Mouse (Mus musculus): ENCODE measurements around the gene Mcoln1. TPM values are rescaled to one million over a fixed set of nuclear protein-coding genes. Genes with fewer than 3 reads are reported as not detected.

Gene Mcoln1
- polyA plus RNA-seq, 1 experiment, result 154 TPM

DNA sequence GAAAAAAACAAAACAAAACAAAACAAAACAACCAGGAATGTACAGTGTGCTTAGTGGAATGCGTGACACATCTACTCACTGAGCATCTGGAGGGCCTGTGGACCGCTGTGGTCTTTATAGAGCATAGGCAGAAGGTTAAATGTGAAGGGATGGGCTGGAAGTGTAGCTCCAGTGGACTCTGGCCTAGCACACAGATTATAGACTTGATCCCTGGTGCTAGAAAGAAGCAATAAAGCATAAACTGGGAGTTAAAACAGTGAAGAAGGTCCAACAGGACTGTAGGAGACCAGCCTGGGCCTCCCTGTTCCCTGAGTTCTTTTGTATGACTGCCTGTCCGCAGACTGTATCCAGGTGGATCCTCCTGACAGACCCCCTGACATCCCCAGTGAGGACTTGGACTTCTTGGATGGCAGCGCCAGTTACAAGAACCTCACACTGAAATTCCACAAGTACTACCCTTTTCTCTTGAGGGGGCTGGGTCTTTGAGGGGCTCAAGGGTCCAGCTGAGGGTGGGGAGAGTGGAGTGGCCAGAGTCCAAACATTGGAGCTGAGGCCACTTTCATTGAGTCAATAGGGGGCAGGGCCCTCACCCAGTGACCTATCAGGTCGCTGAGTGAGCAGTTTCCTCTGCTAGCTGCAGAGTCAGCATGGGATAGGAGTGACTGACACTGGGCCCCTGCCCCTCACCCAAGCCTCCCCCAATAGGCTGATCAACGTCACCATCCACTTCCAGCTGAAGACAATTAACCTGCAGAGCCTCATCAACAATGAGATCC, 7.9 kb downstream of the Mcoln1 start:
- 87% methylated on average over 6 of the region's 6 CpGs for WGBS
- Histone ChIP-seq H3K4me1 (ENCODE audit: control insufficient read depth, insufficient read depth, low read length) (no peaks in the 10 kb centered on the region), H3K4me3 (replicated peaks; ENCODE audit: control insufficient read depth, low read depth, low read length) (no peak overlapping the region), H3K27ac (ENCODE audit: control insufficient read depth, insufficient read depth, low read depth, low read length, poor library complexity) (no peak overlapping the region)
- no peak for TF ChIP-seq CTCF (IDR thresholded peaks at IDR 0.05; ENCODE audit: control insufficient read depth, insufficient read depth, low read length)
- TF ChIP-seq POLR2A (IDR thresholded peaks at IDR 0.05; ENCODE audit: borderline replicate concordance, control insufficient read depth, low read depth, low read length), result no peak

DNA sequence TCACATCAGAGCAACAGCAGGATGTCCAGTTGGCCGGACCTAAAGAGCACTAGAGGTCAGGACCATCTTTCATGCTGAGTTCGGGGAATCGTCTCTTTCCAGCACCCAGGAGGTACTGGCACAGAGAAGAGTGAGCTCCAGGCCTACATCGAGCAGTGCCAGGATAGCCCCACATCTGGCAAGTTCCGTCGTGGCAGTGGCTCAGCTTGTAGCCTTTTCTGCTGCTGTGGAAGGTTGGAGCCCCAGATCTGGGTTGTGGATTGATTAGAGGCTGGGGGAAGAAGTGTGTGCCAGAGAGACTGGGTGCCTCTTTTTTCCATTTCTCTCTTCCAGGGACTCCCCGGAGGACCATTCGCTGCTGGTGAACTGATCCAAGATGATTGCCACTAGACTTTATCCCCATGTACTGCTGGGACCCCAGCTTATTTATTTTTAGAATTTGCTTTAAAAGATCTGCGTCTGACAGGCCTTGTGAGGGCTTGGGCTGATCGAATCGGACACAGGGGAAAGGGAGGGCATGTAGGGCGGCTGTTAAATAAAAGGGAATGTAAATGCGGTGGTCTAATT, 14.5 kb downstream of the Mcoln1 start:
- Histone ChIP-seq H3K4me1 (ENCODE audit: control insufficient read depth, insufficient read depth, low read length) (no peaks in the 10 kb centered on the region; the same call in 1 of the 2 replicates), H3K27ac (ENCODE audit: control insufficient read depth, insufficient read depth, low read depth, low read length, poor library complexity) (no peak overlapping the region; the same call in 1 of the 2 replicates), H3K4me3 (replicated peaks; ENCODE audit: control insufficient read depth, low read depth, low read length) (peak overlapping the region; percentile 80)
- TF ChIP-seq POLR2A (IDR thresholded peaks at IDR 0.05; ENCODE audit: borderline replicate concordance, control insufficient read depth, low read depth, low read length) (no peak), CTCF (IDR thresholded peaks at IDR 0.05; ENCODE audit: control insufficient read depth, insufficient read depth, low read length) (no peak)
- WGBS, result 43% methylated on average over 13 of the region's 13 CpGs

DNA sequence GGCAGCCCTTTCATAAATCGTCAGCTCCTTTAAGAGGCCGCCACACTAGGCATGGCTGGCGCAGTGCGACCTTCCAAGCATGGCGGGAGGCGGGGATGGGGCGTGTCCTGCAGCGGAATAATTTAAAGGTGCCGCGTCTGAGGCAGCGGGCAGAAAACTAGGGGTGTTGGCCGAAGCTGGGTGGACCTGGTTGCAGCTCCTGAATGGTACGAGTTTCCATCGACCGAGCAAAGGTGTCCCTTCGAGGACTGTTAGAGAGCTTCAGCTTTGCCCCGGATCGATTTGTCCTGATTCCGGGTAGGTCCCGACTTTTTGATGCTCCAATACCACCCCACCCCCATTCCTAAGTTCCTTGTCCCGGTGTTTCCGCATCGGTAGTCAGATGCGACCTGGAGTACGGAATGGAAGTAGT, 15.0 kb downstream of the Mcoln1 start, which contains the start of gene Pnpla6:
Gene Pnpla6 (plus strand): TSS at position 125 of the 412 bp plus-strand sequence.
- Histone ChIP-seq H3K4me1 (ENCODE audit: control insufficient read depth, insufficient read depth, low read length) (no peaks in the 10 kb centered on the region; the same call in 1 of the 2 replicates), H3K4me3 (replicated peaks; ENCODE audit: control insufficient read depth, low read depth, low read length) (peak within 1 kb of the TSS; percentile 80), H3K27ac (ENCODE audit: control insufficient read depth, insufficient read depth, low read depth, low read length, poor library complexity) (peak within 1 kb of the TSS; percentile 44)
- TF ChIP-seq CTCF (IDR thresholded peaks at IDR 0.05; ENCODE audit: control insufficient read depth, insufficient read depth, low read length) (no peak), POLR2A (IDR thresholded peaks at IDR 0.05; ENCODE audit: borderline replicate concordance, control insufficient read depth, low read depth, low read length) (peak; percentile 82; the same call in 1 of the 2 replicates)
- under 1% methylated on average over 25 of the region's 25 CpGs for WGBS

DNA sequence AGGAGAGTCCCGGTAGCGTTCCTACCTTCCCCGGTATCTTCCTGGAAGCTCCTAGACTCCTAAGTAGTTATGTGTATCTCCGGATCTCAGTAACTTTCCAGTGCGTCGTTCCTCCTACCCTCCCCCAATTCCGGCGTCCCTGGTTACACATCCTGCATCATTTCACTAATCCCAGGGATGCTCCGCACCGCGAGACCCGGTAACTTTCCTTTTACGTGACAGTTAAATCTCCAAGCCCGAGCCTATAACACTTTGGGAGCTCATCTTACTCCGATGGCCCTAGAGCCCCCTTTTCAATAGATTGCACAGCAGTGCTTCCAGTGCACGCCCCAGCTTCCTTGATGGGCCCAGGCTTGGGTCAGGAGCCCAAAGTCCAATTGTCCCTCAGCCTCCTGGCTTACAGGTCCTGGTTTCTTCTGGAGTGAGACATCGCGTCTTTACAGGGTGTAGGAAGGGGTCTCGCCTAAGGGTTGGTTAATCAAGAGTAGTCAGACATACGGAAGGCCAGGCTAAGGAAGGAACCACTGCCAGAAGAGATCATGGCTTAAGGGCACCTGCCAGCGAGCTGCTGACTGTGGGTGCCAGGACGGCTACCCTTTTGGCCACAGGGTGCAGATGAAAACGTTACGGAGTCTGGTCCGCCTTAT, 15.6 kb downstream of the Mcoln1 start:
- WGBS, result under 1% methylated on average over 25 of the region's 25 CpGs
- peak overlapping the region; percentile 80 for H3K4me3 ChIP-seq (replicated peaks; ENCODE audit: control insufficient read depth, low read depth, low read length)
- peak overlapping the region; percentile 44 for H3K27ac ChIP-seq (ENCODE audit: control insufficient read depth, insufficient read depth, low read depth, low read length, poor library complexity)
- TF ChIP-seq POLR2A (IDR thresholded peaks at IDR 0.05; ENCODE audit: borderline replicate concordance, control insufficient read depth, low read depth, low read length) (no peak), CTCF (IDR thresholded peaks at IDR 0.05; ENCODE audit: control insufficient read depth, insufficient read depth, low read length) (no peak)
- no peaks in the 10 kb centered on the region; the same call in 1 of the 2 replicates for H3K4me1 ChIP-seq (ENCODE audit: control insufficient read depth, insufficient read depth, low read length)

DNA sequence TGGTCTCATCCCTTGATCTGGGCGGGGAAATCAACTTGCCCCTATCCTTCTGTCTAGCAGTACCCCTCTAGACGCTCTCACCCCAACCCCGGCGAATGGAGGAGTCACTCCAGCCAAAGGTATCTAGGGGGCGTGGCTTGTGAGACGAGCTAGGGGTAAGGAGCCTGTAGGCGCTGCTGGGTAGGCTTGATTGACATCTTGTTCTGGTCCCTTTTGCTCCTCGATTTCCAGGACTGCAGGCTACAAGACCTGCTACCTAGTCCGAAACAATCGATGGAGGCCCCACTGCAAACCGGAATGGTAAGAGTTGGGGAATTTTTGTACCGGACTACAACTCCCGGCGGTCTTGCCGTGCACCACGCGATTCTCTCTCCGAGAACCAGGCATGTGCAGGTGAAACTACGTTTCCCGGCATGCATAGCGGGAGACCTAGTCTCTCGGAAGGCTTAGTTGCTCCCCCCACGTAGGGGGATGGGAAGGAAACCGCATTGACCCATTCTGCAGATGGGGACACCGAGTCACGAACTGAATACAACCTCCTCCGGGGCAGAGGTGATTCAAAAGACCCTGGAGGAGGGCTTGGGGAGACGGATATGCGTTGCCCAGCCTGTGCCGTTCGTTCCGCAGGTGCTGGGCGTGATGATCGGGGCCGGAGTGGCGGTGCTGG, 16.3 kb downstream of the Mcoln1 start:
- H3K4me3 ChIP-seq (replicated peaks; ENCODE audit: control insufficient read depth, low read depth, low read length), result peak overlapping the region; percentile 80
- no peak for TF ChIP-seq CTCF (IDR thresholded peaks at IDR 0.05; ENCODE audit: control insufficient read depth, insufficient read depth, low read length)
- TF ChIP-seq POLR2A (IDR thresholded peaks at IDR 0.05; ENCODE audit: borderline replicate concordance, control insufficient read depth, low read depth, low read length), result peak; percentile 15; the same call in 1 of the 2 replicates
- H3K27ac ChIP-seq (ENCODE audit: control insufficient read depth, insufficient read depth, low read depth, low read length, poor library complexity), result peak overlapping the region; percentile 44
- H3K4me1 ChIP-seq (ENCODE audit: control insufficient read depth, insufficient read depth, low read length), result no peaks in the 10 kb centered on the region; the same call in 1 of the 2 replicates
- under 1% methylated on average over 36 of the region's 36 CpGs for WGBS

DNA sequence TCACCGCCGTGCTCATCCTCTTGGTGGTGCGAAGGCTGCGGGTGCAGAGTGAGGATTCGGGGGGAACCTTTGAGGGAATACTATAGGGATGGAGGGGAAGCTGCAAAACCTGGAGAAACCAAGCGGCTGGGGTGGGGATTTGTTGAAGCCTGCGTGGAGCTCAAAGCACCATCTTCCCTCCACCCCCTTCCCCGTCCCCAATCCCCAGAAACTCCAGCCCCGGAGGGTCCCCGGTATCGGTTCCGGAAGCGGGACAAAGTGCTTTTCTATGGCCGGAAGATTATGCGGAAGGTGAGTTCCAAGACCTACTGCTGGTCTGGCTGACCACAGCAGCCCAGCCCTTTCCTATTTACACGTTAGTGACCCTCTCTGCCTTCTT, 16.8 kb downstream of the Mcoln1 start:
- H3K27ac ChIP-seq (ENCODE audit: control insufficient read depth, insufficient read depth, low read depth, low read length, poor library complexity), result peak overlapping the region; percentile 9; the same call in 1 of the 2 replicates
- TF ChIP-seq CTCF (IDR thresholded peaks at IDR 0.05; ENCODE audit: control insufficient read depth, insufficient read depth, low read length) (no peak), POLR2A (IDR thresholded peaks at IDR 0.05; ENCODE audit: borderline replicate concordance, control insufficient read depth, low read depth, low read length) (no peak)

DNA sequence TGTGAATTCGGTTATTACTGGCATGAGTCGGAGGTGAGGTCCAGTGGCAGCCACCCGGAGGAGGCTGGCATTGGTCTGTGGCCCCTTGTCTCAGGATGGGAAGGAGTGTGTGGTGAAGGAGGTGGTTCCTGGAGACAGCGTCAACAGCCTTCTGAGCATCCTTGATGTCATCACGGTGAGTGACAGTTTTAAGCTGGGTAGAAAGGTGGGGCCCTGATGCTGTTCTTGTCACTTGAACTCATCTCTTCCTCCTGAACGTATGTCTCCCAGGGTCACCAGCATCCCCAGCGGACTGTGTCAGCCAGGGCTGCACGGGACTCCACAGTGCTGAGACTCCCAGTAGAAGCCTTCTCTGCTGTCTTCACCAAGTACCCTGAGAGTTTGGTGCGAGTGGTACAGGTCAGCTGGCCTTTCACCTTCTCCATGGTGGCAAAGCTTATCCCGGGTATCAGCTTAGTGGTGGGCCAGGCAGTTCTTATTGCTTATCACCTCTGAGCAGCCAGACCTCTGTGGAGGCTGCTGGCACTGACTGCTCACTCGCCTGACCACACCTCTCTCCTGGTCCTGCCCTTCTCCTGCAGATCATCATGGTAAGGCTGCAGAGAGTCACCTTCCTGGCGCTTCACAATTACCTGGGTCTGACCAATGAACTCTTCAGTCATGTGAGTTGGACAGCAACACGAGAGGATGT, 21.9 kb downstream of the Mcoln1 start:
- TF ChIP-seq POLR2A (IDR thresholded peaks at IDR 0.05; ENCODE audit: borderline replicate concordance, control insufficient read depth, low read depth, low read length) (no peak), CTCF (IDR thresholded peaks at IDR 0.05; ENCODE audit: control insufficient read depth, insufficient read depth, low read length) (no peak)
- Histone ChIP-seq H3K27ac (ENCODE audit: control insufficient read depth, insufficient read depth, low read depth, low read length, poor library complexity) (peak overlapping the region; percentile 86), H3K4me3 (replicated peaks; ENCODE audit: control insufficient read depth, low read depth, low read length) (no peak overlapping the region), H3K4me1 (ENCODE audit: control insufficient read depth, insufficient read depth, low read length) (no peaks in the 10 kb centered on the region; the same call in 1 of the 2 replicates)
- 72% methylated on average over 13 of the region's 13 CpGs for WGBS

More for the DNA sequence above, 16.8 kb downstream of the Mcoln1 start:
- 1% methylated on average over 16 of the region's 16 CpGs for WGBS
- H3K4me3 ChIP-seq (replicated peaks; ENCODE audit: control insufficient read depth, low read depth, low read length), result peak overlapping the region; percentile 80
- no peaks in the 10 kb centered on the region; the same call in 1 of the 2 replicates for H3K4me1 ChIP-seq (ENCODE audit: control insufficient read depth, insufficient read depth, low read length)
